Mouse (Mus musculus) c-Kit-negative CD71-positive TER-119-positive erythroid progenitor cells, embryonic 14.5 days (primary cell): Measurements from ENCODE around the gene Ankrd26.
"Not testable (repeated sequence)": the region's sequence is repeated elsewhere in the genome, so short reads cannot be mapped to it uniquely, and the experiment has no call there.

Experiments
- DNase-seq: peaks from one replicate; pipeline ENCODE4 v3.0.0-alpha.2; 2013; ENCODE audit warnings: low read depth, low spot score

Ankrd26 gene

GRCm38 (mm10) chr6:118561745-118562609, at the start of gene Ankrd26:
Gene Ankrd26 (minus strand): TSS chr6:118562226.
- peak; percentile 85 for DNase-seq

DNA sequence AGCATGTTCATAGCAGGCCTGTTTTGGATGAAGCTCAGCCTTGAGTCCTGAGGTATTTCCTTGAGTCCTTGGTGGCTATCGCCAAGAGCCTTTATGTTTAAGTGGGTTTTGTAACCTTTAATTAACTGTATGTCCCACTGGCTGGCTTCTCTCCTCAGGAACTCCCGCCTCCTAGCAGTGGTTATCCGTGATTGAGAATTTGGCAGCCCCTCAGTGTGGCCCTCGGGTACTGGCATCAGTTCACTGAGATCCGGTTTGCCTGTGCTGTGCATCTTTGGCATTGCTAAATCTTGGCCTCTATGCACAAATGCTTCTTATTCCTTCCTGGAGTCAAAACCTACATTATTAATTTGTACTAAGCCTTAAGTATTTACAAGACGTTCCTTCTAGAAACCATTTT, 46.9 kb upstream of the Ankrd26 start:
- no peak for DNase-seq

GRCm38 (mm10) chr6:118605974-118606373, 43.9 kb upstream of the Ankrd26 start:
- no peak for DNase-seq

- DNase-seq = no peak
These were observed 41.8 kb upstream of the Ankrd26 start for GRCm38 (mm10) chr6:118603825-118604224.

DNA sequence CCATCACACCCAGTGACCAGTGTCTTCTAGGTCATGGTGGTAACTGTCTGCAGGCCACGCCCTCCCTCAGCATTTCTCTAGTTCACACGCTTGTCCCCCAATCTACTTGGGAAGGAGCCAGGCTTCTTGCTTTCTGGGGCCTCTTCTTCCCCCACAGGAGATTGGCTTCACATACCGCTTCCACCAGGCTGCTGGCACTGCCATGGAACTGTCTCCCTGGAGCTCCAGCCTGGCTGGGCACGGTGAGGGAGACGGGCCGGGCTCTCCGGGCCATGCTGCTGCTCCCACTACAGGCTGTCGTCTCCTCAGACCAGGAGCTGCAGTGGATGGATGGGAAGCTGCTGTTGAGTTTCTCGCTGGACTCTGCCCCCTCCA, 33.6 kb upstream of the Ankrd26 start:
- no peak for DNase-seq

DNA sequence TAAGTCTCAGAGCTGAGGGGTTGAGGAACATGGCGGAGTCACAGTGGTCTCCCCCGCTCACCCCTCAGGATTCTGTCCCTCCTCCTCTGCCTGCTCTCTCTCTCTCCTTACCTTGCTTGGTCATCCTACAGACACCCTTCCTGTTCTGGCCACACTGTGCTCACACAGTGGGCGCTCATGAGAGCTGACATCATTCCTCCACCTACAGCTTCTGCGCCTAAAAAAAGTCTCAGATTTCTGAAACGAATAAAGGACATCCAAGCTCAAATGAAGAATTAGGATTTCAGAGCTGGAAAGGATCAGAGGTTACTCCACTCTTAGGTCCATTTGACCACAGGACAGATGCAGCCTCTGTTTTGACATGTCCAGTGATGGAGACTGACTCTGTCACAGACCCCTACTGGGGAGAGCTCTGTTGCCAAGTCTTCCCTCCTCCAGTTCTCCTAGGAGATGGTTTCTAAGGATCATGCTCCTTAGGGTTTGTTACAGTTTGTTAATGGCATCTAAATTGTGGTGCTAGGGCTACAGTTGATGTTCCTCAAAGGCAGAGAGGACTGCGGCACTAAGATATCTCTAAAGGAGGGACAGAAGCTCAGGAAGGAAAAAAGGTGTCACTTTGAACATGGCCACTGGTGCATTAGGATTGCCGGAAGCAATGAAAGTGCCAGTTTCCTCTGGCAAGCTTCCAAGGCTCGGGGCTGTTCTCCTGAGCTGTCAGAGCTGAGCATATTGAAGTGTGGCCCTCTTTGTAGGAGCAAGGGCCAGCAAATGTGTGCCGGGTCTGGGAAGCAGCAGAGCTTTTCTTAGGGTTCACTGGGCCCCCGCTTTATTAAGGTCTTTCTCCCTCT, 33.0 kb upstream of the Ankrd26 start:
- no peak for DNase-seq

- DNase-seq = no peak
These were observed 32.0 kb upstream of the Ankrd26 start for GRCm38 (mm10) chr6:118594070-118594469.

GRCm38 (mm10) chr6:118593377-118594061, 31.5 kb upstream of the Ankrd26 start:
- no peak for DNase-seq

- no peak for DNase-seq
These were observed 30.8 kb upstream of the Ankrd26 start for GRCm38 (mm10) chr6:118592662-118593376.

DNA sequence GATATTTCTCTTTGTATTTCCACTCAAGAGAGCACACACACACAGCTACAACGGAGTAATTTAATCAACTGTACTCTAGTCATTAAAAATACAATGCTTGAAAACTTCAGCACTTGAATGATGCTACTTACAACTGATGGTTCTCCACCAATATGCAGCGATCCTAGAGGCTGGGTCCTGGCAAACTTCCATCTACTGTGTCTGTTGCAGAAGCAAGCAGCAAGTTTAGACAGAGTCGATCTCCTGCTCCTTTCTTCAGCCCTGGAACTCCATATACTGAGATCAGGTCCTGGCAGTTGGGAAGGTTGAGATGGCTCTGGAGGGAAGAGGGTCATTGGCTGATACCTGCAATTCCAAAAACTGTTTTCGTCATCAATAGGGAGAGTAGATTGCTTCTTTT, 16.7 kb upstream of the Ankrd26 start:
- not testable (repeated sequence) for DNase-seq

DNA sequence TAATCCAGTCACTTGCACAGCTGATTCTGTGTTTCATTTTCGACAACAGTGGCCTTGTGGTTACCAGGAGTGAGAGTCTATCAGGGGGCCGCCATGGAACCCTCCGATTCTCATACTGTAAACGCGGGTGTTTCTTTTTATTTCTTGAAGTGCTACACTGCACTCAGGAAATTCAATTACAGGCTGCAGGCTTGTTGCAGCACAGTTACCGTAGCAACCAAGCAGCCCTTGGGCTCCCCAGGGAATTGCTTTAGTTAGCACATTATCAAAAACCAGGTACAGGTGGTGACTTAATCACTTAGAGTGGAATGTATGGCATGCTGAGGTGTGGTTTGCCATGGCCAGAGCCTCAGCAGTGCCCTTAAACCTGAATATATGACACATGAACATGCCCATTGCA, 12.3 kb upstream of the Ankrd26 start:
- DNase-seq = no peak

- DNase-seq = no peak
These were observed 5.8 kb upstream of the Ankrd26 start for GRCm38 (mm10) chr6:118567816-118568215.

- no peak for DNase-seq
These were observed 801 bp downstream of the Ankrd26 start for GRCm38 (mm10) chr6:118561225-118561624.

DNA sequence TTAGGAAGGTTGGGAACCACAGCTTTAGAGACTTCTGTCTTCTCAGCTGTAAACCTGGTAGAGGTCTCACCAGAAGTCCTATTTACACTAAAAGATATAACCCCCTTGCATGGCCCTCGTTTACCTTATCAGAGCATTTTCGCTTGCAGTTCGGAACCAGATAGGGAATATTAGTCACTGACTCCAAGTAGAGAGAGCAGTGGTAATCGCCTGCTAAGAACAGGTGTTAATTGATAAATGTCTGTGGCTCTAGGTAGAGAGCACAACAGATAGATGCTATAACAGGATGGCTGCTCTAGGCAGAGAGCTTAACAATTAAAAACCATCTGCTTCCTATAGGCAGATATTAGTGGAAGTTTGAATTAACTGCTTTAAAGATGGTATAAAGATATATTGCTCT, 23.4 kb downstream of the Ankrd26 start:
- DNase-seq = no peak

DNA sequence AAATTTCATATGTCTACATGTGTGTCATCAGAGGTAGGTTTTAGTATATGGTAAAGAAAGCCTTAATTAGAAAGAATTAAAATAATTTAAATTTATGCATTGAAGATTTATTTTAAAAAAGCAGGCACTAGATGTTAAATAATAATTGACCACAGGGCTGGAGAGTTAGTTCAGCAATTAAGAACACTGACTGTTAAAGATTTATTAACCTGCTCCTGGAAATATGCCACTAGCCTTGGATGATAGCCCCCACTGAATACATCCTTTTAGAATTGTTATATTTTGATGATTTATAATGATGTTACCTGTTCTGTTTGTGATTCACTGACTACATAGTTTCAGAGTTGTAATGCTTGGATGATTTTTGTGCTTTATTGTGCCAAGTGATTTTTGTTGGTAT, 24.8 kb downstream of the Ankrd26 start:
- not testable (repeated sequence) for DNase-seq

DNA sequence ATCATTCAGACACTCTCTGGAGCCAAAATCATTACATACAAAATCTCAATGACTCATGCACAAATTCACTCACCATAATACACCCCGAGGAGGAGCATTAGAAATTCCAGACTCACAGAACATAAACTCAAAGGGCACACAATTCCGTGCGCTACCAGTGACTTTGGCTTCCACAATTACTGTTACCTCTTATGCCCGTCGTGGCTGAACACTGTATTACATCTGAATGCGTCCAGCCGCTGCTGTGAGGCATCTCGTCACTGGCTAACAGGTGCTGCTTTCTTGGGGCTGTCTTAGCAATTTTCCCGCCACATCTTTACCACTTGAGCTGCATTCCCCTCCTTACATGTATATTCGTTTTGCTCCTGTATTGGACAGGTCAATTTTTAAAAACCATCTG, 26.7 kb downstream of the Ankrd26 start:
- DNase-seq = no peak

- DNase-seq = no peak
These were observed 28.6 kb downstream of the Ankrd26 start for GRCm38 (mm10) chr6:118533381-118533780.

DNA sequence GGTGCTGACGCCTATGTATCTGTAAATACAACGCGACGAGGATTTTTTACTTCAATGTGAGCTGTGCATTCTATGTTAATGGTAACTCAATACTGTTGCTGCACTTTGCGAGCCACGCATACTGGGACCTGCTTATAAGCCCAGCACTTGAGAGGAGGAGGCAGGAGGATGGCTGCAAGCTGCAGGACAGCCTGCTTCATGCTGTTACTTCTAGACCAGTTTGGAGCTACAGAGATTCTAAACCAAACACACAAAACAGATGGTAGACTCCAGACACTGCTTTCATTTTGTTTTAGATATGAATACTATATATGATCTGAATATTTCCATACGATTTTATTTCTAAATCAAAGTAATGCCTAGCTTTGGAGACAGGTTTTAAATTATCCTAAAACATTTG, 41.4 kb downstream of the Ankrd26 start:
- DNase-seq = no peak

DNA sequence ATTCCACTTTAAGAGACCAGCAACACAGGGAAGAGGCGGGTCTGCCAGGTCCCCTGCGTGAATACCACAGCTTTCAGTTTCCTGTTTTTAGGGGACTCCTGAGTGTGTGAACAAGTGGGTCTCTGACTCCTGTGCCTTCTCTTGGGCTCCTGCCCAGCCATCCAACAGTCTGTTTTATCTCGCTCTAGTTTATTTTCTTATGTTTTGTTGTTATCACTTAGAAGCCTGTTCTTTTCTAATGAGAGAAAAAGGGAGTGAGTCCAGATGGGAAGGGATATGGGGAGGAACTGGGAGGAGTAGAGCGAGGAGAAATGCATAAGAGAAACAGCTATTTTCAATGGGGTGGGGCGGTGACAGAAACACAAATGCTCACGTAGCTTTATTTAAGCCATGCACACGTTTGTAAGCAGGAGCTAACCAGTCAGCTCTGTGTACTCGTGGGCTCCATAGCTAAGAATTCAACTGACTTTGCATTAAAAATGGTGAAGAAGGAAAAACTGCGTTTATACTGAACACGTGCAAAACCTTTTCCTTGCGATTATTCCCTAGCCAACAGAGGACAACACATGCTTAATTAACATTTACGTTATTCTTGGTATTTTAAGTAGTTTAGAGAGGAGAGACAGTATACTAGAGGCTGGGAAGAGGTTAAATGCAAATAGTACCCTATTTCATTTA, 48.6 kb downstream of the Ankrd26 start:
- DNase-seq = no peak

- DNase-seq = no peak
These were observed 63.0 kb downstream of the Ankrd26 start for GRCm38 (mm10) chr6:118499010-118499409.

DNA sequence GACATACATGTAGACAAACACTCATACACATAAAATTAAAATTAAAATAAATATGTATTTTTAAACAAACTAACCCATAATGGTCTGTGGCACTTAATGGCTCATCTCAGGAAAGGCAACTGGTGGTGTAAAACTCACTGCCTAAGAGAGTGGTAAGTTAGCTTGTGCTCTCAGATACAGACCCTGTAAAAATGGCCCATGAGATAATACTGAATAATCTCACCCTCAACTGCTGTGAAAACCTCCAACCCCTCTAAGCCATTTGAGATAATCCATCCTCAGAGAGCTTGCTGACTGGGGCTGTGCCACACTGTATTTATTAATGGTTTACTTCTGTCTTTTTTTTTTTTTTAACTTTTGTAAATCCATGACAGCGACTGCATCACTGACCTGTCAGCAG, 79.9 kb downstream of the Ankrd26 start:
- no peak for DNase-seq
